Mouse (Mus musculus) adrenal gland, adult (tissue): ENCODE measurements at regions not wholly inside any gene's neighbourhood (a gene's known extent, or its start where the extent isn't known, plus 50 kb on each side); places are given as distances from the start of the nearest gene placed in this dataset.

Experiments used
- DNase-seq, 2 experiments: peaks; one replicate each; pipeline ENCODE4 v3.0.0; 2022 to 2023; ENCODE audit warnings: low spot score in 1 of 2; ENCODE audit not compliant: inconsistent age in 2 of 2

GRCm38 (mm10) chr14:76828453-76829160 is 208.0 kb upstream of the Ccdc122 start:
- no peak for DNase-seq

GRCm38 (mm10) chr14:76824066-76824465 is 212.5 kb upstream of the Ccdc122 start:
- no peak for DNase-seq

GRCm38 (mm10) chr14:76822766-76823325 is 213.7 kb upstream of the Ccdc122 start:
- DNase-seq, result no peak

- DNase-seq, result no peak
Observed at GRCm38 (mm10) chr14:76821892-76822291, 214.7 kb upstream of the Ccdc122 start.

GRCm38 (mm10) chr14:76821484-76821883 is 215.1 kb upstream of the Ccdc122 start:
- DNase-seq, result no peak

- DNase-seq, result no peak
Observed at GRCm38 (mm10) chr14:76820989-76821388, 215.6 kb upstream of the Ccdc122 start.

- DNase-seq, result peak; percentile 85 to 91
Observed at GRCm38 (mm10) chr14:76819690-76820089, 216.9 kb upstream of the Ccdc122 start.

- peak; percentile 17 to 43 for DNase-seq
Observed at GRCm38 (mm10) chr14:76818256-76819010, 218.1 kb upstream of the Ccdc122 start.

- DNase-seq, result peak; percentile 19 to 66
Observed at GRCm38 (mm10) chr14:76817189-76817772, 219.3 kb upstream of the Ccdc122 start.

- DNase-seq, result no peak
Observed at GRCm38 (mm10) chr14:76816666-76817065, 219.9 kb upstream of the Ccdc122 start.

- no peak for DNase-seq
Observed at GRCm38 (mm10) chr14:76812155-76812875, 224.3 kb upstream of the Ccdc122 start.

GRCm38 (mm10) chr14:76810697-76811589 is 225.6 kb upstream of the Ccdc122 start:
- no peak for DNase-seq

GRCm38 (mm10) chr14:76810041-76810440 is 226.5 kb upstream of the Ccdc122 start:
- no peak for DNase-seq

- no peak for DNase-seq
Observed at GRCm38 (mm10) chr14:76809411-76809810, 227.2 kb upstream of the Ccdc122 start.

- DNase-seq, result peak; percentile 56 to 80
Observed at GRCm38 (mm10) chr14:76805151-76805785, 231.3 kb upstream of the Ccdc122 start.

- peak in 1 of 2 experiments; percentile 50 for DNase-seq
Observed at GRCm38 (mm10) chr14:76804447-76805150, 232.0 kb upstream of the Ccdc122 start.

GRCm38 (mm10) chr14:76800181-76800580 is 236.4 kb upstream of the Ccdc122 start:
- no peak for DNase-seq

- no peak for DNase-seq
Observed at GRCm38 (mm10) chr14:76799741-76800140, 236.8 kb upstream of the Ccdc122 start.

- DNase-seq, result no peak
Observed at GRCm38 (mm10) chr14:76798925-76799428, 237.6 kb upstream of the Ccdc122 start.
